Mouse (Mus musculus): ENCODE results near the gene Otud7b.

DNA sequence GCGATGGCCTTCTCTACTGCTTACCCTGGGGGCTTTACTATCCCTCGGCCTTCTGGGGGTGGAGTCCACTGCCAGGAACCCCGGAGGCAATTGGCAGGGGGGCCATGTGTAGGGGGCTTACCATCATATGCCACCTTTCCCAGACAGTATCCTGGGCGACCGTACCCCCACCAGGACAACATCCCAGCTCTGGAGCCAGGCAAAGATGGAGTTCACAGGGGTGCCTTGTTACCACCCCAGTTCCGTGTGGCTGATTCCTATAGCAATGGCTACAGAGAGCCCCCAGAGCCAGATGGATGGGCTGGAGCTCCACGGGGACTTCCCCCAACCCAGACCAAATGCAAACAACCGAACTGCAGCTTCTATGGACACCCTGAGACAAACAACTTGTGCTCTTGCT is 51.2 kb downstream of the Otud7b start:
- TF ChIP-seq EP300 (IDR thresholded peaks at IDR 0.05; ENCODE audit: low read depth) = no peak
- no peak for TF ChIP-seq CTCF (IDR thresholded peaks at IDR 0.05; ENCODE audit: low read depth)
